32 mouse cellular contexts compared by ENCODE assay signal in genomic region chr1:181460283-181460682, GRCm38 (mm10). TPM values are rescaled to one million over a fixed set of nuclear protein-coding genes. Genes with fewer than 3 reads are reported as not detected.
"Had no signal": no experiment of that assay in that cellular context is flagged by ENCODE, and none has a peak within 500 bp of the region (broad histone marks: within the 10 kb centered on the region; RNA-seq: fewer than 3 reads in every experiment).

No protein-coding gene starts in this region.

- DNase-seq: left cerebral cortex, postnatal 4 days; liver; liver, embryonic 13.5 days; liver, postnatal 0 days; lung, adult 18-20 months; lung, adult 2 months; lung, embryonic 14.5 days; lung, postnatal 10 days; lung, postnatal 14 days; lung, postnatal 36 days; lung, postnatal 4 days; midbrain, embryonic 14.5 days had no signal

- H3K4me3 ChIP-seq: limb, embryonic 10.5 days; limb, embryonic 12.5 days; limb, embryonic 13.5 days; limb, embryonic 15.5 days; liver, embryonic 12.5 days; liver, embryonic 13.5 days; liver, embryonic 15.5 days; lung, embryonic 15.5 days; megakaryocyte, embryonic 14.5 days; midbrain, embryonic 10.5 days; midbrain, embryonic 12.5 days; midbrain, embryonic 13.5 days; midbrain, embryonic 15.5 days; myocyte had no signal

- H3K27ac ChIP-seq: limb, embryonic 10.5 days; limb, embryonic 12.5 days; limb, embryonic 13.5 days; limb, embryonic 15.5 days; liver, embryonic 12.5 days; liver, embryonic 13.5 days; liver, embryonic 14.5 days; liver, embryonic 15.5 days; lung, embryonic 15.5 days; macrophage; midbrain, embryonic 10.5 days; midbrain, embryonic 12.5 days; midbrain, embryonic 13.5 days; midbrain, embryonic 15.5 days had no signal

RNA-seq across cellular contexts. Expression of gene Ccdc121, which starts 51.0 kb away (rescaled TPM):
- total RNA-seq: liver, adult 2 months; megakaryocyte progenitor cell, adult 5-6 weeks; megakaryocyte, adult 5-6 weeks; megakaryocyte-erythroid progenitor cell, adult 5-6 weeks; monocyte, adult 5-6 weeks had no signal
